Mouse (Mus musculus) heart, adult 11 months (tissue): Measurements from ENCODE around the gene Timp3.

ENCODE experiments used
- DNase-seq: peaks from one replicate; pipeline ENCODE4 v3.0.0; 2022

Gene Timp3

DNA sequence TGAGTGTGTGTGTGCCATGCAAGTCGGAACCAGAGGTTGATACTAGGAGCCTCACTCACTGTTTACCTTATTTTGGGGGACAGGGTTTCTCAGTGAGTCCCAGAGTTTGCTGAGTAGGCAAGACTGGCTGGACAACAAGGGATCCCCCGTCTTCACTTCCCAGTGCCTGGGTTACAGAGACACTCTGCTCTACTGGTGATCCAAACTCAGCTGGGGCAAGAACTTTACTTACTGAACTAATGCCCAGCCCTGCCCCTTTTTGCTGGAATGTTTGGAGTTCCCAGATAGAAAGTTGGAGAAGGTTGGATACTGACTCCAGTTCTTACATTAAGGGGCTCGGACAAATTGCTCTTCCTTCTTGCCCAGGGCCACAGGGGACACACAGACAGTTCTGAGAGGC lies 89.2 kb downstream of the Timp3 start:
- peak; percentile 68 for DNase-seq

DNA sequence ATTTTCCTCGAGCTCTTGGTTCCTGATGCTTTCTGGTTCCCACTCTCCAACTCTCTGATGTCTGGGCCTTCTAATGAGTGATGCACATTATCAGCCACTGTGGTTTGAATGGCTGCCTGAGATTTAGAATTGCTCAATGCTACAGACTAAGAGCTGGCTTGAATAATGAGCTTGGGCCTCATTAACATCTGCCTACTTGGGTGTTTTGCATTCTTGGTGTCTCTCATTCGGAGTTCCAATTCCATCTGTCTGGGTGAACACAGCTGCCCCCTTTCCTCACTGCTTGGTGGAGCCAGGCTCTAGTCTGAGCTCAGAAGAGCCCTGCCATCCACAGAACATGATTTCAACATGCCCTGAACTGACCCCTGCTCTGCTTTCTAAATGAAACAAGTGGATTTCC lies 89.7 kb downstream of the Timp3 start:
- DNase-seq: peak; percentile 96

DNA sequence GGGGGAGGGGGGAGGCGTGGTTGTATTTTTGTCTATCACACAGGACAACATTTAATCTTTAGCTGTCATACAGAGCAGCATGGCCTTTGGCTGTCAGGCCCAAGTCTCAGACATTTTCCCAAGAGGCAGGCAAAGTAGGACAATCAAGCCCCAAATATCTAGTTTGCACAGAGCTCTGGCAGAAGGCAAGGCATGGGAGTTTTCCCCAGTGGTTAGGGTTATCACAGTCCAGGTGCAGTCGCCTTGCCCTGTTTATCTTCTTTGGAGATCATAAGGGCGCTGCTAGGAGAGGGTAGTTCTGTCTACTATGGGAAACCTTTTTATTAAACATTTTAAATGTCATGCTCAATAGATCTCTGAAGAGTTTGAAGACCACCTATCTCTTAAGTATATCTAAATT lies 92.2 kb downstream of the Timp3 start:
- no peak for DNase-seq

DNA sequence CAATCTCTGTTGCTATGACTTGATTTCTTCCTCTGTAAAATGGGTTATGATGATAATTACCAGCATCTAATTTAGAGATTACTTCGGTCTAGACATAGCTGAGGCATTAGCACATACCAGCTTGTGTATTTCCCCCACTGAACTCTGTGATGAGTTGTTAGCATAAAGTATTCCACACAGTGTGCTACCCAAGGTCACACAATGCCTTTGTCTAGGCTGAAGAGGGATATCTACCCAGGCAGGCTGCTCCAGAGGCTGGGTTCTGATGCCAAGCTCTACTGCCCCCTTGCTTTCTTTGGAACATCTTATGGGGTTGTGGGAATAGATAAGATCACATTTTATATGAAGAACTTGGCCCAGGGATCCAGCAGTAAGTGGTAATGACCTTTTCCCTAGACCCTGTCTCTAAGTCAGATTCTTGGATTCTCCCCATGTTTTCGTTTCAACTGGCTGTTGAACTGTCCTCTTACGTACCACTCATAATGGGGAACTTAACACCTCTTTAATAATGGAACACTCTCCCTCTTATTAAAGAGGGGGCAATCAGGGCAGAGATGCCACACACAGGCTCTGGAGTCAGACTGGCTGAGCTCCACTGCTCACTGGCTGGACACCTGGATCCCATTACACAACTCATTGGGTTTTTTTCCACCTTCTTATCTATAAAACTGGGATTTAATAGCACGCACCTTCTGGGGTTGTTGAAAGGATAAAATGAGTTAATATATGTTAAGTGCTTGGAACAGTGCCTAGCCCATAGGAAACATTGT lies 97.6 kb downstream of the Timp3 start:
- DNase-seq: no peak

DNA sequence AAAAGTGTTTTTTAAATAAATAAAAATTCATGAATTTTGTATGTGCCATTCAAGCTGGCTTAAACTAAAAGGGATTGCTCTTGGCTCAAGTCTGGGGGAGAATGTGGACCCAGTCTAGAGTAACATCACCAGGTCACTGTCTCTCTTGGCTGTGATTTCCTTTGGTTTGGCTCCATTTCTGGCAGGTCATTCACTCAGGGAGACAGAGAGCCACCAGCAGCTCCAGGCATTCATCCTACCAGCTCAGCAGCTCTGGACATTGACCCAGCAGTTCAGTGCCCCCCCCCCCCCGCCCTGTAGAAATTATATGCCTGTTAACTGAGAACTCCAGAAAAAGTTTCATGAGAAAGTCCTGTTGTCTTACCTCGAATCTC lies 98.2 kb downstream of the Timp3 start:
- no peak for DNase-seq
